Mouse (Mus musculus): ENCODE results near the gene Epha6.

Epha6 gene

GRCm38 (mm10) chr16:59643766-59644165 is 961.6 kb downstream of the Epha6 start:
- no peak for DNase-seq (ENCODE audit: low spot score in 2 of 2)

GRCm38 (mm10) chr16:59639985-59640384 is 965.3 kb downstream of the Epha6 start:
- DNase-seq (ENCODE audit: low spot score in 2 of 2) = no peak

- peak; percentile 85 to 93 for DNase-seq (ENCODE audit: low spot score in 2 of 2)
Observed at GRCm38 (mm10) chr16:59639102-59639691, 966.1 kb downstream of the Epha6 start, which contains the start of gene Arl6. TSS of gene Arl6 (minus strand) at chr16:59639391.

GRCm38 (mm10) chr16:59634598-59634997 is 970.7 kb downstream of the Epha6 start:
- DNase-seq (ENCODE audit: low spot score in 2 of 2) = no peak

- DNase-seq (ENCODE audit: low spot score in 2 of 2) = no peak
Observed at GRCm38 (mm10) chr16:59621554-59621953, 983.8 kb downstream of the Epha6 start.

- DNase-seq (ENCODE audit: low spot score in 2 of 2) = no peak
Observed at GRCm38 (mm10) chr16:59617167-59617566, 988.2 kb downstream of the Epha6 start.

GRCm38 (mm10) chr16:59615675-59616074 is 989.7 kb downstream of the Epha6 start:
- no peak for DNase-seq (ENCODE audit: low spot score in 2 of 2)

- no peak for DNase-seq (ENCODE audit: low spot score in 2 of 2)
Observed at GRCm38 (mm10) chr16:59610750-59611149, 994.6 kb downstream of the Epha6 start.

- no peak for DNase-seq (ENCODE audit: low spot score in 2 of 2)
Observed at GRCm38 (mm10) chr16:59604078-59604781, 1001.1 kb downstream of the Epha6 start.

Measured in spleen, postnatal 4 days (tissue).